Mouse (Mus musculus) brown adipose tissue, adult 24 weeks (tissue): ENCODE data around the gene Foxa2. TPM values are rescaled to one million over a fixed set of nuclear protein-coding genes. Genes with fewer than 3 reads are reported as not detected.
A peak's percentile ranks its signal among the peaks of the same experiment; 100 is the strongest.

Experiments
- H3K27ac ChIP-seq: fragments of 200-500 bp; replicated peaks from 2 replicates; pipeline ENCODE4 v1.5.1; 2012; ENCODE audit warnings: low read depth, mild to moderate bottlenecking, low read length
- H3K4me1 ChIP-seq: fragments of 200-500 bp; 2 replicates; pipeline ENCODE4 v1.6.1; 2012; ENCODE audit warnings: low read length, mixed read lengths; ENCODE audit not compliant: control insufficient read depth, insufficient read depth, insufficient read length
- H3K4me3 ChIP-seq: fragments of 200-500 bp; 2 replicates; pipeline ENCODE4 v1.5.1; 2012; ENCODE audit warnings: low read depth, mild to moderate bottlenecking, low read length, moderate library complexity; ENCODE audit not compliant: insufficient read depth
- polyA plus RNA-seq: library from polyadenylated mRNA; stranded (reverse); fragments of >200 nt; gene quantifications from 2 replicates; pipeline ENCODE4 v1.2.4, GENCODE M21; 2012; ENCODE audit not compliant: missing spikeins, insufficient read depth, insufficient read length

Gene Foxa2
- not detected in 2 replicates for polyA plus RNA-seq

- peaks cover 6% of the 10 kb centered on the region; the same call in 1 of the 2 replicates for H3K4me1 ChIP-seq
- H3K27ac ChIP-seq = no peak within 1 kb of the TSS
Observed at GRCm38 (mm10) chr2:148046799-148047165, at the start of gene Foxa2. Gene Foxa2, minus strand, starts transcription at chr2:148046969.

GRCm38 (mm10) chr2:148092089-148092488, 45.3 kb upstream of the Foxa2 start:
- H3K4me1 ChIP-seq = no peaks in the 10 kb centered on the region
- no peak overlapping the region for H3K4me3 ChIP-seq
- no peak overlapping the region for H3K27ac ChIP-seq

More at GRCm38 (mm10) chr2:148046799-148047165, at the start of gene Foxa2:
- 0 out of 2 replicates have a peak within 1 kb of the TSS, but pooled peaks have one; percentile 4 for H3K4me3 ChIP-seq

GRCm38 (mm10) chr2:148091657-148092056, 44.9 kb upstream of the Foxa2 start:
- no peak overlapping the region for H3K27ac ChIP-seq
- H3K4me1 ChIP-seq = no peaks in the 10 kb centered on the region
- no peak overlapping the region for H3K4me3 ChIP-seq

- Histone ChIP-seq H3K4me3 (no peak overlapping the region), H3K27ac (no peak overlapping the region)
Observed at GRCm38 (mm10) chr2:148090071-148090470, 43.3 kb upstream of the Foxa2 start.

GRCm38 (mm10) chr2:148085529-148085928, 38.8 kb upstream of the Foxa2 start:
- Histone ChIP-seq H3K4me1 (no peaks in the 10 kb centered on the region), H3K4me3 (no peak overlapping the region), H3K27ac (no peak overlapping the region)

More at GRCm38 (mm10) chr2:148090071-148090470, 43.3 kb upstream of the Foxa2 start:
- no peaks in the 10 kb centered on the region for H3K4me1 ChIP-seq

GRCm38 (mm10) chr2:148085126-148085525, 38.4 kb upstream of the Foxa2 start:
- no peaks in the 10 kb centered on the region for H3K4me1 ChIP-seq
- H3K4me3 ChIP-seq = no peak overlapping the region
- no peak overlapping the region for H3K27ac ChIP-seq

- Histone ChIP-seq H3K4me3 (no peak overlapping the region), H3K27ac (no peak overlapping the region), H3K4me1 (no peaks in the 10 kb centered on the region)
Observed at GRCm38 (mm10) chr2:148082283-148082682, 35.5 kb upstream of the Foxa2 start.

GRCm38 (mm10) chr2:148060705-148061104, 13.9 kb upstream of the Foxa2 start:
- no peak overlapping the region for H3K4me3 ChIP-seq
- no peaks in the 10 kb centered on the region for H3K4me1 ChIP-seq
- no peak overlapping the region for H3K27ac ChIP-seq

GRCm38 (mm10) chr2:148053411-148053810, 6.6 kb upstream of the Foxa2 start:
- H3K4me1 ChIP-seq = no peaks in the 10 kb centered on the region

GRCm38 (mm10) chr2:148048484-148049129, 1.8 kb upstream of the Foxa2 start:
- Histone ChIP-seq H3K27ac (no peak overlapping the region), H3K4me3 (no peak overlapping the region), H3K4me1 (peaks cover 6% of the 10 kb centered on the region; the same call in 1 of the 2 replicates)

More at GRCm38 (mm10) chr2:148053411-148053810, 6.6 kb upstream of the Foxa2 start:
- H3K4me3 ChIP-seq = no peak overlapping the region
- no peak overlapping the region for H3K27ac ChIP-seq

GRCm38 (mm10) chr2:148047611-148048010, 842 bp upstream of the Foxa2 start:
- H3K27ac ChIP-seq = no peak overlapping the region
- H3K4me3 ChIP-seq = no peak overlapping the region
- peaks cover 6% of the 10 kb centered on the region; the same call in 1 of the 2 replicates for H3K4me1 ChIP-seq

GRCm38 (mm10) chr2:148045937-148046798, 601 bp downstream of the Foxa2 start:
- Histone ChIP-seq H3K4me3 (0 out of 2 replicates have a peak overlapping the region, but pooled peaks have one; percentile 4), H3K4me1 (peaks cover 6% of the 10 kb centered on the region; the same call in 1 of the 2 replicates), H3K27ac (no peak overlapping the region)

GRCm38 (mm10) chr2:148045543-148045936, 1.2 kb downstream of the Foxa2 start:
- H3K4me3 ChIP-seq = peak overlapping the region; percentile 20; the same call in 1 of the 2 replicates
- H3K4me1 ChIP-seq = peaks cover 6% of the 10 kb centered on the region; the same call in 1 of the 2 replicates
- H3K27ac ChIP-seq = no peak overlapping the region

- H3K4me1 ChIP-seq = peaks cover 6% of the 10 kb centered on the region; the same call in 1 of the 2 replicates
- H3K27ac ChIP-seq = no peak overlapping the region
- H3K4me3 ChIP-seq = peak overlapping the region; percentile 21
Observed at GRCm38 (mm10) chr2:148044877-148045539, 1.8 kb downstream of the Foxa2 start.
